Mouse (Mus musculus) erythroid progenitor cell, adult 5-6 weeks (primary cell): ENCODE results near the gene 2010111I01Rik. TPM values are rescaled to one million over a fixed set of nuclear protein-coding genes. Genes with fewer than 3 reads are reported as not detected.

Source experiments
- ATAC-seq: replicated peaks from 2 replicates; pipeline ENCODE4 v1.8.0; 2016; ENCODE audit warnings: moderate number of reproducible peaks, mild to moderate bottlenecking, moderate TSS enrichment, inconsistent platforms; ENCODE audit not compliant: poor library complexity, low FRiP score, severe bottlenecking
- total RNA-seq, 2 experiments: library from RNA; stranded (forward) in 1 of 2; stranded (reverse) in 1 of 2; fragments of 150-400 nt in 1 of 2; fragments of 186-747, 209-891 nt in 1 of 2; gene quantifications; 2 replicates each; pipeline versions ENCODE4 v1.2.3 to v1.2.4; 2015 to 2017; ENCODE audit warnings: low replicate concordance in 2 of 2

2010111I01Rik gene
- total RNA-seq, 2 experiments from 2014 or later, result 5.9 to 28.4 TPM

GRCm38 (mm10) chr13:63102848-63103585 is 138.3 kb downstream of the 2010111I01Rik start:
- ATAC-seq, result no peak

DNA sequence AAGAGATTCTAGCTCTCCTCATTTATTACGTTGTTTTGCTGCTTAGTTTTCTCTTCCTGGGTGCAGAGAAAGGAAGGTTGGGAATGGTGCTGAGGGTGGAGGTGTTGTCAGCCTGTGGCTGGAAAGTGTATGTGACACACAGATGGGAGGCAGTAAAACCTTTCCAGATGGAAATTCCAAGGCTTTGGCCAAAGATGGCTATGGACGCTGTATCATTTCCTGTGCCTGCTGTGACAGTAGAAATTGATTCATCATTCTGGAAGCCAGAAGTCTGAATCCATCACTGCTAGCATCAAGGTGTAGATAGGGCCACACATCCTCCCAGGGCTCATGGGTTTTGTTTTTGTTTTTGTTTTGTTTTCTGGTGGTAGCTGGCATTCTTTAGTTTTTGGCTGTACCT is 141.9 kb downstream of the 2010111I01Rik start:
- ATAC-seq, result no peak

GRCm38 (mm10) chr13:63108601-63109000 is 143.9 kb downstream of the 2010111I01Rik start:
- no peak for ATAC-seq

GRCm38 (mm10) chr13:63111297-63112042 is 146.8 kb downstream of the 2010111I01Rik start:
- ATAC-seq, result no peak

- no peak for ATAC-seq
Observed at GRCm38 (mm10) chr13:63112043-63112597, 147.4 kb downstream of the 2010111I01Rik start.

- no peak for ATAC-seq
Observed at GRCm38 (mm10) chr13:63112598-63113372, 148.1 kb downstream of the 2010111I01Rik start.

GRCm38 (mm10) chr13:63113881-63114301 is 149.2 kb downstream of the 2010111I01Rik start:
- ATAC-seq, result no peak

GRCm38 (mm10) chr13:63115187-63115784 is 150.6 kb downstream of the 2010111I01Rik start:
- ATAC-seq, result no peak

DNA sequence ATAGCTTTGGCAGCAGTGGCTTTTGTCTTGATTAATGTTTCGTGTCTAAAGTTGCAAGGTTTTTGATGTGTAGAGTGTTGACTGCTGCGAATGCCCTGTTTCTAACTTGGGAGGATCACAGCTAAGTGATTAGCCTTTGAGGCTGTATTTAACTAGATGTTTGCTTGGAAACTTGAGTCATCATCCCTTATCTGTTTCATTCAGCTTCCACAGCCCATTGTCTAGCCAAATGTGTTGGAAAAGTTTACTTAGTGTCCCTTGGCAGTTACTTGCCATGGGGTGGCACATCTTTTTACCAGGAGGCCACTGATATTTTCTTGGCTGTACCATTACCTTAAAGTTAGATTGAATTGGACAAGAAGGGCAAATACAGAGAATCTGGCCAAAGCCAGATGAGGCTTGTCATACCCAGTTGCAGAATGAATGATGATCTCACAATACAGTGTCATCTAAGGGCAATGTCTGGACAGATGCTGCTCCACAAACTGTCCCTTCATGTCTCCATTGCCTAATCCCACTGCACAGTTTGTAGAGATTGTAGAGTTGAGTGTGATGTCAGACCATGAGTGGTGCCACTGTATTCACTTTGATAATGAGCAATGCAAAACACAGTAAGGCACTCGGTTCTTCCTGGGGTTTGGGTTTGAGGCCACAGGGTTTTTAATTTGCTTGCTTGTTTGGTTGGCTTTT is 152.9 kb downstream of the 2010111I01Rik start:
- ATAC-seq, result no peak

- ATAC-seq, result no peak
Observed at GRCm38 (mm10) chr13:63118682-63119081, 154.0 kb downstream of the 2010111I01Rik start.

DNA sequence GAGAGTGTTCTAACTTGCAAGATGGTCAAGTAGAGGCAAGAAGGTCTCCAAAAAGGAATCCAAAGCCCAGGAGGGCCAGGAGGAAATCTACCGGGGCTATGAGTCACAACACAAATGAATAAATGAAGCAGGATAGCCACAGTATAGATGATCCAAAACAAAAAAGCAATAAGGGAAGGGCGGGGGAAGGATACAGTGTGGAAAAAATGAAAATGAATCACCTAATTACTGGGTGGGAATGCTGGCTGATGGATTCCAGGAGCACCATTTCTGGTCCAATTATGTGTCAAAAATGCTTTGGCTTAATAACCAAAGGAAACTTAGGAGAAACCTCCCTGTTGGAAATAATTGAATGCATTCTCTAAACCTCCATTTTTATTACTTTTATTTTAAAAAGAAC is 155.6 kb downstream of the 2010111I01Rik start:
- ATAC-seq, result no peak

DNA sequence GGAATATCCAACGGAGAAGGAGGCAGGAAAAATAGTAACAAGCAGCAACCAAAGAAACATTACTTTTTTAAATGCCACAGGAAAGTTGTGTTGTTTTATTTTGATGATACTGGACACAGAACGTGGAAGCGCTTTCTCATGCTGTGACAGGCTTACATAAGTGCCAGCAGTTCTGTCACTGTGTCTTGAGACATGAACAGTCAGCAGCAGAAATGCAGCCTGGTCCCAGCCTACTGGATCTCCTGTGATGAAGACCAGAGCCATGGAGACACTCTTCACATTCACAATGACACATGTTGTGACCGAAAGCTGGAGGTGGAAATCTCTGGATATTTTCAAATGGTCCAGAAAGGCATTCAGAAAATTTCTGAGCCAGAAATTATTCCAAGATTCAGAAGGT is 157.1 kb downstream of the 2010111I01Rik start:
- no peak for ATAC-seq

GRCm38 (mm10) chr13:63126206-63126605 is 161.5 kb downstream of the 2010111I01Rik start:
- no peak for ATAC-seq

GRCm38 (mm10) chr13:63127516-63127915 is 162.8 kb downstream of the 2010111I01Rik start:
- ATAC-seq, result no peak

DNA sequence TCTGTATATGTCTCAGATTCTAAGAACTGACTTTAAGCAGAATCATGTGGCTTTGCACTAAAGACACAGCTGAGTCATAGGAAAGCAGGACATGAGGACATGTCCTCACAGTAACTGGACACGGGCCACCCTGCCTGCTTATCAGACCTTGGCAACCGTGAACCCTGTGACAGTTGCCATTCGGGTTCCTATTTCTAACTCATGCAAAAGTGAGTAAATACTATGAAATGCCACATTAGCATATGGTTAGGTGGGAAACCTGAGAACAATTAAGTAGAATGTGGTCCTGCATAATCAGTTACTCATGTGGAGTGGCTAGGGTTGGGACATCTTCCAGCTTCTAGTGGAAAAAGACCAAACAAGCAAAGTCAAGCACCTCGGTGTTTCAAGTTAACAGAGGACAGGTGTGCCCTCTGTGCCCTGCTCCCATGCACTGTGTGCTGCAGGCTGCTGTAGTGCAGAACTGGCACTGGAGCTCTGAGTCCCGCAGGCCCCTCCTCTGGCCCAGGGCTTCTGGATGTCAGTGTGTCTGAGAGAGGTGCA is 170.3 kb downstream of the 2010111I01Rik start:
- no peak for ATAC-seq

DNA sequence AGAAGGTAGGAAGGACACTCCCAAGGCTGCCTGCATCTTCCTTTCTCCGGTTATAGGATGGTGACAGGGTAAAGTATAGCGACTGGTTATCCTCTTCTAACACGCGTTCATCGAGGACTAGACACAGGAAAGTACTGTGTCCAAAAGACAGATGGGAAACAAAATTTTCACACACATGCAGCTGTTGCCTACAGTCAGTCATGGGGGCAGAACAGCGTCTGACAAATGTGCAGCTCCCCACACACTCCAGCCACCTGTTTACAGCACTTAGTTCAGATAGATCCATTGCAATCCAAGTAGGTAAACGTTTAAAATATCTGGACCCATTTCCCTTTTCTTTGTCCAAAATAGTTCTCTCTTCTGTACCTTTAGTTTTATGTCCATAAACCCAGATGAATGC is 171.3 kb downstream of the 2010111I01Rik start:
- ATAC-seq, result no peak

DNA sequence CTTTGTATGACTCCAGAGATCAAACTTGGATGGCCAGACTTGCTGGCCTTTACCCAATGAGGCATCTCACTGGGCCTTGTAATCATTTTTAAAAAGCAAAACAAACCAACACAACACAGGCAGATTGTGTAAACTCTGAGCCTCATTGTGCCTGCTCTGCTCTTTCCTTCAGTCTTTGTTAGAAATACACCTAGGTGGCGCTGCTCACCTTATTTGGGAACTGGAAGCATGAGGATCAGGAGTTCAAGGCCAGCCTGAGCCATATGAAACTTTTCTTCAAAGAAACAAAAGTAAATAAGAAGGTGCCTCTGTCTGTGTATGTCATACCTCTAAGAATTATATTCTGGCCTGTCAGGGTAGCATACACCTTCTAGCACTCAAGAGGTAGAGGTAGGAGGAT is 172.1 kb downstream of the 2010111I01Rik start:
- ATAC-seq, result no peak

DNA sequence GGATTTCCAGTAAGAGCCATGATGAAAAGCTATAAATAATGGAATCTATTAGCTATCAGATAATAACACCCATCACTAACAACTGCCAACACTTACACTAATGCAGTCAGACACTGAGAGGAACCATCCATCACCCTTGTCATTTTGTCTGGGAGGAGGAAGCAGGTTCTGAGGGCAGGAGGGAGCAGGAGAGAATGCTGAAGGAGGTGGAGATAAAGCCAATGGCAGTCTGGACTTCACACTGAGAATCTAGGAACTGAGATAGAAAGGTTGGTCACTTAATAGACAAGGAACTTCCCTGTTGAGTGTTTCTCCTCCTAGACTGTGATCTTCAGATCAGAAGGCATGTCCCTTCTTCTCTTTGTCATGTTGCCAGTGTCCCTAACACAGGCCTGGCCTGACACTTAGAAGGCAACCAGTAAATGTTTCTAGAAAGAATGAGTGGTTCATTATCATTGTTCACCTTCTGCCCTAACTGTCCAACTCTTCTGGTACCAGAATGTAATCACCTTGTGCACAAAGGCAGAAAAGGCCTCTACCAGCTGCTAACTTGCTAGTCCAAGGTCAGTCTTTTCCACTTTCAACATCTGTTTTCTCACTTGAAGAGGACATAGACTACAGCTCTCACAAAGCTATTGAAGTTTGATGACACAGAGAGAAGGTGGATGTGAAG is 173.8 kb downstream of the 2010111I01Rik start:
- no peak for ATAC-seq
